Mouse (Mus musculus): ENCODE results near the gene Camk1g.

Gene Camk1g

GRCm38 (mm10) chr1:193349702-193350545 lies 20.2 kb downstream of the Camk1g start:
- TF ChIP-seq GATA4 (IDR thresholded peaks at IDR 0.05; ENCODE audit: insufficient replicate concordance, low read length) = no peak

- TF ChIP-seq GATA4 (IDR thresholded peaks at IDR 0.05; ENCODE audit: insufficient replicate concordance, low read length) = no peak
Measured at GRCm38 (mm10) chr1:193348261-193348962, 21.7 kb downstream of the Camk1g start.

- no peak for TF ChIP-seq GATA4 (IDR thresholded peaks at IDR 0.05; ENCODE audit: insufficient replicate concordance, low read length)
Measured at GRCm38 (mm10) chr1:193346908-193347307, 23.2 kb downstream of the Camk1g start.

GRCm38 (mm10) chr1:193344976-193345375 lies 25.1 kb downstream of the Camk1g start:
- TF ChIP-seq GATA4 (IDR thresholded peaks at IDR 0.05; ENCODE audit: insufficient replicate concordance, low read length) = no peak

GRCm38 (mm10) chr1:193343853-193344252 lies 26.2 kb downstream of the Camk1g start:
- TF ChIP-seq GATA4 (IDR thresholded peaks at IDR 0.05; ENCODE audit: insufficient replicate concordance, low read length) = no peak

- TF ChIP-seq GATA4 (IDR thresholded peaks at IDR 0.05; ENCODE audit: insufficient replicate concordance, low read length) = no peak
Measured at GRCm38 (mm10) chr1:193342198-193342946, 27.7 kb downstream of the Camk1g start.

GRCm38 (mm10) chr1:193338363-193338995 lies 31.6 kb downstream of the Camk1g start:
- no peak for TF ChIP-seq GATA4 (IDR thresholded peaks at IDR 0.05; ENCODE audit: insufficient replicate concordance, low read length)

GRCm38 (mm10) chr1:193337787-193338310 lies 32.2 kb downstream of the Camk1g start:
- TF ChIP-seq GATA4 (IDR thresholded peaks at IDR 0.05; ENCODE audit: insufficient replicate concordance, low read length) = no peak

- TF ChIP-seq GATA4 (IDR thresholded peaks at IDR 0.05; ENCODE audit: insufficient replicate concordance, low read length) = no peak
Measured at GRCm38 (mm10) chr1:193337018-193337321, 33.1 kb downstream of the Camk1g start.

GRCm38 (mm10) chr1:193336122-193337017 lies 33.7 kb downstream of the Camk1g start:
- TF ChIP-seq GATA4 (IDR thresholded peaks at IDR 0.05; ENCODE audit: insufficient replicate concordance, low read length) = no peak

GRCm38 (mm10) chr1:193334546-193334945 lies 35.6 kb downstream of the Camk1g start:
- TF ChIP-seq GATA4 (IDR thresholded peaks at IDR 0.05; ENCODE audit: insufficient replicate concordance, low read length) = no peak

- TF ChIP-seq GATA4 (IDR thresholded peaks at IDR 0.05; ENCODE audit: insufficient replicate concordance, low read length) = no peak
Measured at GRCm38 (mm10) chr1:193333776-193334175, 36.3 kb downstream of the Camk1g start.

GRCm38 (mm10) chr1:193332671-193333070 lies 37.4 kb downstream of the Camk1g start:
- no peak for TF ChIP-seq GATA4 (IDR thresholded peaks at IDR 0.05; ENCODE audit: insufficient replicate concordance, low read length)

- no peak for TF ChIP-seq GATA4 (IDR thresholded peaks at IDR 0.05; ENCODE audit: insufficient replicate concordance, low read length)
Measured at GRCm38 (mm10) chr1:193332018-193332417, 38.1 kb downstream of the Camk1g start.

Data from liver, adult (tissue).